Mouse (Mus musculus): ENCODE measurements at regions not wholly inside any gene's neighbourhood (a gene's known extent, or its start where the extent isn't known, plus 50 kb on each side); places are given as distances from the start of the nearest gene placed in this dataset.

- H3K27me3 ChIP-seq (ENCODE audit: control insufficient read depth, insufficient read depth, insufficient read length): no peaks in the 10 kb centered on the region
- no peaks in the 10 kb centered on the region for H3K36me3 ChIP-seq (ENCODE audit: control insufficient read depth, insufficient read depth)
- no peak overlapping the region for H3ac ChIP-seq (ENCODE audit: control insufficient read depth, insufficient read length)
- no peak for TF ChIP-seq MYOD1 (IDR thresholded peaks at IDR 0.05; ENCODE audit: control insufficient read depth in 1 of 3, insufficient read length in 2 of 3, low read depth in 2 of 3)
- no peak for TF ChIP-seq REST (IDR thresholded peaks at IDR 0.05; ENCODE audit: insufficient read depth, insufficient read length)
- no peak for TF ChIP-seq MYOG (IDR thresholded peaks at IDR 0.05; ENCODE audit: control insufficient read depth in 1 of 3, insufficient read depth in 1 of 3, insufficient read length in 2 of 3, low read depth in 2 of 3)
- no peak for TF ChIP-seq E2F4 (IDR thresholded peaks at IDR 0.05; ENCODE audit: insufficient read depth)
- TF ChIP-seq TCF3 (IDR thresholded peaks at IDR 0.05; ENCODE audit: insufficient read length, low read depth): no peak
- no peak for TF ChIP-seq TCF12 (IDR thresholded peaks at IDR 0.05; ENCODE audit: insufficient read depth, poor library complexity, severe bottlenecking)
- TF ChIP-seq CEBPB (IDR thresholded peaks at IDR 0.05; ENCODE audit: insufficient read depth, poor library complexity, severe bottlenecking): no peak
- TF ChIP-seq USF1 (IDR thresholded peaks at IDR 0.05; ENCODE audit: low read depth): no peak
- no peak for TF ChIP-seq POLR2AphosphoS2 (IDR thresholded peaks at IDR 0.05; ENCODE audit: insufficient read length, low read depth)
- TF ChIP-seq POLR2A (IDR thresholded peaks at IDR 0.05; ENCODE audit: insufficient read length, low read depth): no peak
- no peak for TF ChIP-seq SRF (IDR thresholded peaks at IDR 0.05; ENCODE audit: control insufficient read depth, insufficient read length, low read depth)
- TF ChIP-seq MAX (IDR thresholded peaks at IDR 0.05; ENCODE audit: low read depth): no peak
- no peak overlapping the region for H3K4me3 ChIP-seq
- H3K4me2 ChIP-seq (ENCODE audit: low read depth): no peak overlapping the region
- no peaks in the 10 kb centered on the region for H3K79me2 ChIP-seq (ENCODE audit: control insufficient read depth, insufficient read depth)
Measured at GRCm38 (mm10) chr2:172177371-172177770, 70.9 kb upstream of the Mc3r start.

- Histone ChIP-seq H3K4me3 (no peak overlapping the region), H3K27me3 (ENCODE audit: control insufficient read depth, insufficient read depth, insufficient read length) (no peaks in the 10 kb centered on the region), H3K36me3 (ENCODE audit: control insufficient read depth, insufficient read depth) (no peaks in the 10 kb centered on the region), H3ac (ENCODE audit: control insufficient read depth, insufficient read length) (no peak overlapping the region), H3K79me2 (ENCODE audit: control insufficient read depth, insufficient read depth) (no peaks in the 10 kb centered on the region), H3K4me2 (ENCODE audit: low read depth) (no peak overlapping the region)
- TF ChIP-seq CEBPB (IDR thresholded peaks at IDR 0.05; ENCODE audit: insufficient read depth, poor library complexity, severe bottlenecking) (no peak), SRF (IDR thresholded peaks at IDR 0.05; ENCODE audit: control insufficient read depth, insufficient read length, low read depth) (no peak), MAX (IDR thresholded peaks at IDR 0.05; ENCODE audit: low read depth) (no peak), REST (IDR thresholded peaks at IDR 0.05; ENCODE audit: insufficient read depth, insufficient read length) (no peak), MYOD1 (IDR thresholded peaks at IDR 0.05; ENCODE audit: control insufficient read depth in 1 of 3, insufficient read length in 2 of 3, low read depth in 2 of 3) (no peak), MYOG (IDR thresholded peaks at IDR 0.05; ENCODE audit: control insufficient read depth in 1 of 3, insufficient read depth in 1 of 3, insufficient read length in 2 of 3, low read depth in 2 of 3) (no peak), E2F4 (IDR thresholded peaks at IDR 0.05; ENCODE audit: insufficient read depth) (no peak), USF1 (IDR thresholded peaks at IDR 0.05; ENCODE audit: low read depth) (no peak), POLR2A (IDR thresholded peaks at IDR 0.05; ENCODE audit: insufficient read length, low read depth) (no peak)
Measured at GRCm38 (mm10) chr2:172179301-172179700, 69.0 kb upstream of the Mc3r start.

DNA sequence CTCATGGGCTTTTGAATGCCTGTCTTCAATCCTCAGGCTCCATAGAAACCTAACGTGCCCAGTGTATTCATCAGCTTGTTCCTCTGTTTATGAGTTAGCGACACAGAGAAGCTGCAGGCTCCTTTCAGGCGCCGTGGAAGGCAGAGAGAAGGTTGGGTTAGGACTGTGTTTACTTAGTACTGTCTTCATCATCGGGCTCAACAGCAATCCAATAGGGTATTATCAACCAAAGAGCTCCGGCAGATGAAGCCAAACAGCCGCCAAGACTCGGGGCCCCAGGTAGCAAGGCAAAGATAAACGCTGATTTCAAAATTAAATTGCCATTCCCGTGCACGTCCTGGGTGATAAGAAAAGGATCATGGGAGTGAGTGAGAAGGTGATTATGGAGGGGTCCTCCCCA, 50.5 kb upstream of the Mc3r start:
- no peaks in the 10 kb centered on the region for H3K79me2 ChIP-seq (ENCODE audit: control insufficient read depth, insufficient read depth)
- no peak overlapping the region for H3K4me3 ChIP-seq
- H3K27me3 ChIP-seq (ENCODE audit: control insufficient read depth, insufficient read depth, insufficient read length): no peaks in the 10 kb centered on the region
- no peak overlapping the region for H3K4me2 ChIP-seq (ENCODE audit: low read depth)
- no peaks in the 10 kb centered on the region for H3K36me3 ChIP-seq (ENCODE audit: control insufficient read depth, insufficient read depth)
- TF ChIP-seq MYOG (IDR thresholded peaks at IDR 0.05; ENCODE audit: control insufficient read depth in 1 of 3, insufficient read depth in 1 of 3, insufficient read length in 2 of 3, low read depth in 2 of 3) (no peak), MYOD1 (IDR thresholded peaks at IDR 0.05; ENCODE audit: control insufficient read depth in 1 of 3, insufficient read length in 2 of 3, low read depth in 2 of 3) (no peak), E2F4 (IDR thresholded peaks at IDR 0.05; ENCODE audit: insufficient read depth) (no peak), POLR2A (IDR thresholded peaks at IDR 0.05; ENCODE audit: insufficient read length, low read depth) (no peak)
- H3ac ChIP-seq (ENCODE audit: control insufficient read depth, insufficient read length): no peak overlapping the region

All from myocyte (in vitro differentiated cells).